Mouse (Mus musculus) forebrain, embryonic 12.5 days (tissue): ENCODE measurements around the gene Capn8. TPM values are rescaled to one million over a fixed set of nuclear protein-coding genes. Genes with fewer than 3 reads are reported as not detected.

Experiments used
- ATAC-seq: fragments of 200-750 bp; cut with Nextera tagmentation; 2 replicates; pipeline ENCODE4 v1.8.0; 2017; ENCODE audit warnings: moderate TSS enrichment; ENCODE audit not compliant: low FRiP score
- H3K27ac ChIP-seq: fragments of 300-500 bp; sonication (generic); 2 replicates; pipeline ENCODE4 v1.5.1; 2016; ENCODE audit warnings: mild to moderate bottlenecking
- H3K27me3 ChIP-seq: fragments of 300-500 bp; sonication (generic); 2 replicates; pipeline ENCODE4 v1.6.1; 2016; ENCODE audit warnings: mild to moderate bottlenecking
- H3K36me3 ChIP-seq: fragments of 300-500 bp; sonication (generic); replicated peaks from 2 replicates; pipeline ENCODE4 v1.6.1; 2016; ENCODE audit warnings: mild to moderate bottlenecking
- H3K4me1 ChIP-seq: fragments of 300-500 bp; sonication (generic); 2 replicates; pipeline ENCODE4 v1.6.1; 2016
- H3K4me2 ChIP-seq: fragments of 300-500 bp; sonication (generic); 2 replicates; pipeline ENCODE4 v1.6.1; 2016; ENCODE audit warnings: mild to moderate bottlenecking, moderate library complexity
- H3K4me3 ChIP-seq: fragments of 300-500 bp; sonication (generic); replicated peaks from 2 replicates; pipeline ENCODE4 v1.5.1; 2016; ENCODE audit warnings: mild to moderate bottlenecking
- H3K9ac ChIP-seq: fragments of 300-500 bp; sonication (generic); 2 replicates; pipeline ENCODE4 v1.6.1; 2016; ENCODE audit warnings: mild to moderate bottlenecking
- H3K9me3 ChIP-seq: fragments of 300-500 bp; sonication (generic); 2 replicates; pipeline ENCODE4 v1.6.1; 2016
- WGBS: fragments of 180-500 bp; shearing (Covaris S2); methylation state at CpG from one replicate; pipeline ENCODE4 v1.1.7; 2016; 5-methylcytosine and 5-hydroxymethylcytosine counted together
- polyA plus RNA-seq: library from polyadenylated mRNA; unstranded; fragments of >200 nt; fragmentation: Nextera tagmentation; extraction: Ambion mirVana; gene quantifications from 2 replicates; pipeline ENCODE4 v1.2.1, GENCODE M21; 2016

Gene Capn8
- polyA plus RNA-seq, result 0.08 and 0.10 TPM in 2 replicates

- H3K9ac ChIP-seq, result no peak within 1 kb of the TSS
- peaks cover 3% of the 10 kb centered on the region; the same call in 1 of the 2 replicates for H3K4me1 ChIP-seq
- WGBS, result 68% methylated on average over 5 of the region's 5 CpGs
- no peak within 1 kb of the TSS for H3K4me3 ChIP-seq
- peaks cover 53% of the 10 kb centered on the region for H3K27me3 ChIP-seq
- H3K4me2 ChIP-seq, result no peak within 1 kb of the TSS
- no peak for ATAC-seq
- H3K9me3 ChIP-seq, result no peaks in the 10 kb centered on the region
- no peaks in the 10 kb centered on the region for H3K36me3 ChIP-seq
- H3K27ac ChIP-seq, result no peak within 1 kb of the TSS
Observed at GRCm38 (mm10) chr1:182564408-182565120, at the start of gene Capn8. TSS of gene Capn8 (plus strand) at chr1:182565007.

- peak within 1 kb of the TSS; percentile 80 for H3K27ac ChIP-seq
- no peaks in the 10 kb centered on the region for H3K9me3 ChIP-seq
- H3K4me3 ChIP-seq, result peak within 1 kb of the TSS; percentile 57
- H3K4me1 ChIP-seq, result peaks cover 22% of the 10 kb centered on the region
- peaks cover 4% of the 10 kb centered on the region for H3K36me3 ChIP-seq
- under 1% methylated on average over 83 of the region's 84 CpGs for WGBS
- H3K27me3 ChIP-seq, result peaks cover 28% of the 10 kb centered on the region
- ATAC-seq, result peak; percentile 95
- peak within 1 kb of the TSS; percentile 78 for H3K9ac ChIP-seq
- H3K4me2 ChIP-seq, result peak within 1 kb of the TSS; percentile 74
Observed at GRCm38 (mm10) chr1:182516758-182517676, 47.8 kb upstream of the Capn8 start, which contains the start of gene Capn2. TSS of gene Capn2 (minus strand) at chr1:182517608.

- H3K9me3 ChIP-seq, result no peaks in the 10 kb centered on the region
- H3K27ac ChIP-seq, result peak overlapping the region; percentile 80
- H3K4me3 ChIP-seq, result peak overlapping the region; percentile 57
- WGBS, result under 1% methylated on average over 10 of the region's 10 CpGs
- H3K4me1 ChIP-seq, result peaks cover 22% of the 10 kb centered on the region
- H3K36me3 ChIP-seq, result no peaks in the 10 kb centered on the region
- ATAC-seq, result no peak; the same call in 1 of the 2 replicates
- H3K27me3 ChIP-seq, result peaks cover 28% of the 10 kb centered on the region
- peak overlapping the region; percentile 78; the same call in 1 of the 2 replicates for H3K9ac ChIP-seq
- H3K4me2 ChIP-seq, result peak overlapping the region; percentile 74
Observed at GRCm38 (mm10) chr1:182517677-182518011, 47.2 kb upstream of the Capn8 start.

GRCm38 (mm10) chr1:182518143-182518680 is 46.6 kb upstream of the Capn8 start:
- no peak overlapping the region for H3K4me2 ChIP-seq
- ATAC-seq, result no peak
- H3K9me3 ChIP-seq, result no peaks in the 10 kb centered on the region
- WGBS, result 50% methylated on average over 10 of the region's 10 CpGs
- no peaks in the 10 kb centered on the region for H3K36me3 ChIP-seq
- H3K27ac ChIP-seq, result no peak overlapping the region
- no peak overlapping the region for H3K9ac ChIP-seq
- peaks cover 22% of the 10 kb centered on the region for H3K4me1 ChIP-seq
- peaks cover 28% of the 10 kb centered on the region for H3K27me3 ChIP-seq
- no peak overlapping the region for H3K4me3 ChIP-seq

GRCm38 (mm10) chr1:182518811-182519210 is 46.0 kb upstream of the Capn8 start:
- no peaks in the 10 kb centered on the region for H3K9me3 ChIP-seq
- no peak overlapping the region for H3K4me2 ChIP-seq
- no peak overlapping the region for H3K9ac ChIP-seq
- peaks cover 22% of the 10 kb centered on the region for H3K4me1 ChIP-seq
- H3K27me3 ChIP-seq, result peaks cover 28% of the 10 kb centered on the region
- ATAC-seq, result no peak
- WGBS, result 87% methylated on average over 6 of the region's 6 CpGs
- H3K27ac ChIP-seq, result no peak overlapping the region
- no peak overlapping the region for H3K4me3 ChIP-seq
- H3K36me3 ChIP-seq, result no peaks in the 10 kb centered on the region

GRCm38 (mm10) chr1:182519341-182519740 is 45.5 kb upstream of the Capn8 start:
- Histone ChIP-seq H3K9me3 (no peaks in the 10 kb centered on the region), H3K36me3 (no peaks in the 10 kb centered on the region), H3K27ac (no peak overlapping the region), H3K4me3 (no peak overlapping the region), H3K27me3 (peaks cover 28% of the 10 kb centered on the region), H3K4me1 (peaks cover 22% of the 10 kb centered on the region), H3K4me2 (no peak overlapping the region), H3K9ac (no peak overlapping the region)
- WGBS, result 81% methylated on average over 5 of the region's 5 CpGs
- ATAC-seq, result no peak

GRCm38 (mm10) chr1:182520091-182520937 is 44.5 kb upstream of the Capn8 start:
- Histone ChIP-seq H3K9me3 (no peaks in the 10 kb centered on the region), H3K4me3 (no peak overlapping the region), H3K9ac (peak overlapping the region; percentile 12; the same call in 1 of the 2 replicates), H3K36me3 (no peaks in the 10 kb centered on the region), H3K27me3 (peaks cover 28% of the 10 kb centered on the region), H3K27ac (no peak overlapping the region), H3K4me1 (peaks cover 22% of the 10 kb centered on the region), H3K4me2 (no peak overlapping the region; the same call in 1 of the 2 replicates)
- ATAC-seq, result no peak
- WGBS, result 24% methylated on average over 14 of the region's 14 CpGs

- Histone ChIP-seq H3K4me3 (no peak overlapping the region), H3K36me3 (no peaks in the 10 kb centered on the region), H3K4me1 (peaks cover 16% of the 10 kb centered on the region), H3K9ac (no peak overlapping the region), H3K4me2 (no peak overlapping the region), H3K27ac (no peak overlapping the region), H3K9me3 (no peaks in the 10 kb centered on the region), H3K27me3 (peaks cover 28% of the 10 kb centered on the region)
- no peak for ATAC-seq
- WGBS, result 70% methylated on average over 8 of the region's 8 CpGs
Observed at GRCm38 (mm10) chr1:182520938-182521500, 43.8 kb upstream of the Capn8 start.

- H3K27ac ChIP-seq, result no peak overlapping the region
- peaks cover 39% of the 10 kb centered on the region for H3K27me3 ChIP-seq
- no peak overlapping the region for H3K4me3 ChIP-seq
- WGBS, result 79% methylated on average over 5 of the region's 5 CpGs
- H3K9me3 ChIP-seq, result no peaks in the 10 kb centered on the region
- H3K36me3 ChIP-seq, result no peaks in the 10 kb centered on the region
- H3K4me2 ChIP-seq, result no peak overlapping the region
- H3K4me1 ChIP-seq, result peaks cover 15% of the 10 kb centered on the region
- H3K9ac ChIP-seq, result no peak overlapping the region
- ATAC-seq, result no peak
Observed at GRCm38 (mm10) chr1:182522961-182523360, 41.8 kb upstream of the Capn8 start.

GRCm38 (mm10) chr1:182523692-182524091 is 41.1 kb upstream of the Capn8 start:
- ATAC-seq, result no peak
- Histone ChIP-seq H3K4me2 (no peak overlapping the region), H3K27me3 (peaks cover 40% of the 10 kb centered on the region), H3K9me3 (no peaks in the 10 kb centered on the region), H3K9ac (no peak overlapping the region), H3K27ac (no peak overlapping the region), H3K4me1 (peaks cover 23% of the 10 kb centered on the region), H3K36me3 (no peaks in the 10 kb centered on the region), H3K4me3 (no peak overlapping the region)
- WGBS, result 89% methylated on average over 3 of the region's 3 CpGs

- H3K4me2 ChIP-seq, result no peak overlapping the region
- WGBS, result 91% methylated on average over 3 of the region's 3 CpGs
- peaks cover 17% of the 10 kb centered on the region for H3K4me1 ChIP-seq
- H3K9ac ChIP-seq, result no peak overlapping the region
- no peak overlapping the region for H3K27ac ChIP-seq
- no peak for ATAC-seq
- H3K4me3 ChIP-seq, result no peak overlapping the region
- peaks cover 28% of the 10 kb centered on the region; the same call in 1 of the 2 replicates for H3K27me3 ChIP-seq
- H3K36me3 ChIP-seq, result no peaks in the 10 kb centered on the region
- H3K9me3 ChIP-seq, result no peaks in the 10 kb centered on the region
Observed at GRCm38 (mm10) chr1:182525601-182526000, 39.2 kb upstream of the Capn8 start.
